Mouse (Mus musculus): ENCODE data around the gene Sgk1. TPM values are rescaled to one million over a fixed set of nuclear protein-coding genes. Genes with fewer than 3 reads are reported as not detected.

Sgk1 gene
- polyA plus RNA-seq, 1 experiment from 2014 or later, result 71.0 TPM

DNA sequence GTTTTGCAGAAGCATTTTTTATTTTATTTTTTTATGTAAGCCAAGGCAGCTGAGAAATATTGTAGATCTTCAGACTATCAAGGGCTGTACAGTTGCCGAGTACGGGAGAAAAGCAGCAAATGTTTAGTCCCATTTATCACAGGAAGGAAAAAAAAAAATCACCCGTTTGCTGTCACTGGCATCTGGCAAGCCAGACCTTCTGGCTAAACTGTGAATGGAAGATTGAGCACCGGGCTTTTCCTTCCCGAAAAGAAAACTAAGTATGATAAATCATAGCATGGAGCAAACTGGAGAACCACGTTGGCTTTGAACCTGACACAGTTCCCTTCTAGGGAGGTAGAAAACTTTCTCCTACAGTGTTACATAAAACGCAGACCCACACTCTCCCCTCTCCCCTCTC, 81.0 kb downstream of the Sgk1 start:
- no peaks in the 10 kb centered on the region for H3K27me3 ChIP-seq (ENCODE audit: control insufficient read depth, insufficient read depth, low read depth, low read length)
- no peak overlapping the region for H3K4me3 ChIP-seq (ENCODE audit: low read length)
- no peak overlapping the region for H3K4me2 ChIP-seq (ENCODE audit: low read depth, low read length)
- no peaks in the 10 kb centered on the region for H3K9me3 ChIP-seq (ENCODE audit: control insufficient read depth, low read length)
- no peak overlapping the region for H3K27ac ChIP-seq (ENCODE audit: low read length)
- H3K36me3 ChIP-seq (ENCODE audit: control insufficient read depth, insufficient read depth, low read length), result no peaks in the 10 kb centered on the region
- no peak for ATAC-seq (ENCODE audit: low read depth)
- no peak overlapping the region for H3K9ac ChIP-seq (ENCODE audit: low read length)
- H3K4me1 ChIP-seq (replicated peaks; ENCODE audit: control insufficient read depth, insufficient read depth, low read length), result no peaks in the 10 kb centered on the region
- WGBS, result 27% methylated on average over 7 of the region's 7 CpGs

GRCm38 (mm10) chr10:21973676-21974075, 91.7 kb downstream of the Sgk1 start:
- Histone ChIP-seq H3K4me1 (replicated peaks; ENCODE audit: control insufficient read depth, insufficient read depth, low read length) (no peaks in the 10 kb centered on the region), H3K9me3 (ENCODE audit: control insufficient read depth, low read length) (no peaks in the 10 kb centered on the region), H3K27me3 (ENCODE audit: control insufficient read depth, insufficient read depth, low read depth, low read length) (no peaks in the 10 kb centered on the region), H3K4me2 (ENCODE audit: low read depth, low read length) (no peak overlapping the region), H3K36me3 (ENCODE audit: control insufficient read depth, insufficient read depth, low read length) (no peaks in the 10 kb centered on the region), H3K4me3 (ENCODE audit: low read length) (no peak overlapping the region), H3K27ac (ENCODE audit: low read length) (no peak overlapping the region), H3K9ac (ENCODE audit: low read length) (no peak overlapping the region)
- no peak for ATAC-seq (ENCODE audit: low read depth)
- WGBS, result 77% methylated on average over 11 of the region's 11 CpGs

DNA sequence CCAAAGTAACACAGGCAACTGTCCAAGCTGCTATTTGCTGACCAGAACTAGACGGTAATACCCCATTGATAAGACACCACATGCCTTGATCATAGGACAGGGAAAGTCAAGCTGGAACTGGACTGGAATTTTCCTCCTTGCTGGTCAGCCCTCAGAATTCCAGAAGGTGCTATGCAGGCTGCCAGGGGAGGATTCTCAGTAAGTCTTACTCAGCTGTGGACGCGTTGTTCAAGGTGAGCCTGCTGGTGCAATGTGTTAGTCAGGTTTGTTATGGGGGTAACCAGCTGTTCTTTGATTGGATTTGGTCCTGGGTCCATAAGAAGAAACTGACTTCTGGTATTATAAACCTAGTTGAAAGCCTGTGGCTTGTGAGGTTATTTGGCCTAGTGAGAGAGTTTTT, 92.8 kb downstream of the Sgk1 start:
- Histone ChIP-seq H3K4me1 (replicated peaks; ENCODE audit: control insufficient read depth, insufficient read depth, low read length) (no peaks in the 10 kb centered on the region), H3K9me3 (ENCODE audit: control insufficient read depth, low read length) (no peaks in the 10 kb centered on the region), H3K4me3 (ENCODE audit: low read length) (no peak overlapping the region), H3K4me2 (ENCODE audit: low read depth, low read length) (no peak overlapping the region), H3K27me3 (ENCODE audit: control insufficient read depth, insufficient read depth, low read depth, low read length) (no peaks in the 10 kb centered on the region), H3K9ac (ENCODE audit: low read length) (no peak overlapping the region), H3K27ac (ENCODE audit: low read length) (no peak overlapping the region), H3K36me3 (ENCODE audit: control insufficient read depth, insufficient read depth, low read length) (no peaks in the 10 kb centered on the region)
- ATAC-seq (ENCODE audit: low read depth), result no peak
- WGBS, result 70% methylated on average over 3 of the region's 3 CpGs

DNA sequence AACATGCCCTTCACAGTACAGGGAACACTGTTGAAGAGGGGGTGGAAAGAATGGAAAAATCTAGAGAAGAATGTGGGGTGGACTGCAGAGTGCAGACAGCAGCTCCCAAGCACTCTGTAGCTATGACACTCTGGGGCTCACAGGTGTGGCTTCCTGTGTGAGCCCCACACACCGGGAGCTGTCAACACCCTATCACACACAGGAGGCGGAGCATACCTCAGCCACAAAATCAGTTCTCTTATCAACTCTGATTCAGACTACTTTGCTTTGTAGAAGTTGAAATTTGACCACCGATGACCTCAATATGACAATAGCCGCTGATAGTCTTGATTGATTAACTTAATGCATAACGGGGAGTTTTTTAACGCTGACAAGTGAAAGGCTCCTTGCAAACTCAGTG, 93.4 kb downstream of the Sgk1 start:
- H3K4me1 ChIP-seq (replicated peaks; ENCODE audit: control insufficient read depth, insufficient read depth, low read length), result no peaks in the 10 kb centered on the region
- 36% methylated on average over 6 of the region's 6 CpGs for WGBS
- H3K4me3 ChIP-seq (ENCODE audit: low read length), result no peak overlapping the region
- no peaks in the 10 kb centered on the region for H3K9me3 ChIP-seq (ENCODE audit: control insufficient read depth, low read length)
- H3K27ac ChIP-seq (ENCODE audit: low read length), result no peak overlapping the region
- no peak overlapping the region for H3K9ac ChIP-seq (ENCODE audit: low read length)
- H3K4me2 ChIP-seq (ENCODE audit: low read depth, low read length), result no peak overlapping the region
- no peaks in the 10 kb centered on the region for H3K27me3 ChIP-seq (ENCODE audit: control insufficient read depth, insufficient read depth, low read depth, low read length)
- H3K36me3 ChIP-seq (ENCODE audit: control insufficient read depth, insufficient read depth, low read length), result no peaks in the 10 kb centered on the region
- no peak for ATAC-seq (ENCODE audit: low read depth)

- ATAC-seq (ENCODE audit: low read depth), result no peak
- H3K9ac ChIP-seq (ENCODE audit: low read length), result no peak overlapping the region
- H3K4me1 ChIP-seq (replicated peaks; ENCODE audit: control insufficient read depth, insufficient read depth, low read length), result no peaks in the 10 kb centered on the region
- H3K4me3 ChIP-seq (ENCODE audit: low read length), result no peak overlapping the region
- WGBS, result 84% methylated on average over 5 of the region's 5 CpGs
- H3K4me2 ChIP-seq (ENCODE audit: low read depth, low read length), result no peak overlapping the region
- no peak overlapping the region for H3K27ac ChIP-seq (ENCODE audit: low read length)
- H3K9me3 ChIP-seq (ENCODE audit: control insufficient read depth, low read length), result no peaks in the 10 kb centered on the region
- H3K36me3 ChIP-seq (ENCODE audit: control insufficient read depth, insufficient read depth, low read length), result no peaks in the 10 kb centered on the region
- H3K27me3 ChIP-seq (ENCODE audit: control insufficient read depth, insufficient read depth, low read depth, low read length), result no peaks in the 10 kb centered on the region
Observed at GRCm38 (mm10) chr10:21976253-21976652, 94.3 kb downstream of the Sgk1 start.

DNA sequence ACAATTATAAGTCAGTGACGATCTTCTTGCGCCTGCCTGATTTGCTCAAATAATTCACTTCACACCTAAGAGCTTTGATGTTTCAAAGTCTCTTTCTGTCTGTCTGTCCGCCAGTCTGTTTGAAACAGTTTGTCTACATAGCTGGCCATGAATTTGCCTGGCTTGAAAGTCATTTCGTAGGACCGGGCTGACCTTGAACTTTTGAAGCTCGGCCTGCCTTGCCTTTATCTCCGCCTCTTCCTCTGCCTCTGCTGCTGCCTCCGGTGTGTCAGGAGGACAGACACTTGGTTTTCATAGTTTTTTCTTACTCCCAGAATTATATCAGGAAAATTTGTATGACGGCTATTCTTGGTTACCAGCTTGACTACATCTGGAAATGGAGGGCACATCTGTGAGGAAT, 96.4 kb downstream of the Sgk1 start:
- Histone ChIP-seq H3K9me3 (ENCODE audit: control insufficient read depth, low read length) (no peaks in the 10 kb centered on the region), H3K4me3 (ENCODE audit: low read length) (no peak overlapping the region), H3K27ac (ENCODE audit: low read length) (no peak overlapping the region), H3K36me3 (ENCODE audit: control insufficient read depth, insufficient read depth, low read length) (no peaks in the 10 kb centered on the region), H3K4me1 (replicated peaks; ENCODE audit: control insufficient read depth, insufficient read depth, low read length) (no peaks in the 10 kb centered on the region), H3K9ac (ENCODE audit: low read length) (no peak overlapping the region), H3K4me2 (ENCODE audit: low read depth, low read length) (no peak overlapping the region), H3K27me3 (ENCODE audit: control insufficient read depth, insufficient read depth, low read depth, low read length) (no peaks in the 10 kb centered on the region)
- ATAC-seq (ENCODE audit: low read depth), result no peak
- 67% methylated on average over 9 of the region's 9 CpGs for WGBS

- H3K4me2 ChIP-seq (ENCODE audit: low read depth, low read length), result no peak overlapping the region
- no peak overlapping the region for H3K4me3 ChIP-seq (ENCODE audit: low read length)
- 90% methylated on average over 5 of the region's 5 CpGs for WGBS
- ATAC-seq (ENCODE audit: low read depth), result no peak
- no peaks in the 10 kb centered on the region for H3K36me3 ChIP-seq (ENCODE audit: control insufficient read depth, insufficient read depth, low read length)
- no peaks in the 10 kb centered on the region for H3K9me3 ChIP-seq (ENCODE audit: control insufficient read depth, low read length)
- no peaks in the 10 kb centered on the region for H3K4me1 ChIP-seq (replicated peaks; ENCODE audit: control insufficient read depth, insufficient read depth, low read length)
- H3K9ac ChIP-seq (ENCODE audit: low read length), result no peak overlapping the region
- no peak overlapping the region for H3K27ac ChIP-seq (ENCODE audit: low read length)
- H3K27me3 ChIP-seq (ENCODE audit: control insufficient read depth, insufficient read depth, low read depth, low read length), result no peaks in the 10 kb centered on the region
Observed at GRCm38 (mm10) chr10:21979286-21979965, 97.4 kb downstream of the Sgk1 start.

GRCm38 (mm10) chr10:21980780-21981435, 98.9 kb downstream of the Sgk1 start:
- 72% methylated on average over 6 of the region's 6 CpGs for WGBS
- H3K9ac ChIP-seq (ENCODE audit: low read length), result no peak overlapping the region
- no peaks in the 10 kb centered on the region for H3K36me3 ChIP-seq (ENCODE audit: control insufficient read depth, insufficient read depth, low read length)
- no peaks in the 10 kb centered on the region for H3K4me1 ChIP-seq (replicated peaks; ENCODE audit: control insufficient read depth, insufficient read depth, low read length)
- no peak overlapping the region for H3K4me2 ChIP-seq (ENCODE audit: low read depth, low read length)
- no peak for ATAC-seq (ENCODE audit: low read depth)
- no peaks in the 10 kb centered on the region for H3K9me3 ChIP-seq (ENCODE audit: control insufficient read depth, low read length)
- H3K27ac ChIP-seq (ENCODE audit: low read length), result no peak overlapping the region
- H3K4me3 ChIP-seq (ENCODE audit: low read length), result no peak overlapping the region
- H3K27me3 ChIP-seq (ENCODE audit: control insufficient read depth, insufficient read depth, low read depth, low read length), result no peaks in the 10 kb centered on the region

DNA sequence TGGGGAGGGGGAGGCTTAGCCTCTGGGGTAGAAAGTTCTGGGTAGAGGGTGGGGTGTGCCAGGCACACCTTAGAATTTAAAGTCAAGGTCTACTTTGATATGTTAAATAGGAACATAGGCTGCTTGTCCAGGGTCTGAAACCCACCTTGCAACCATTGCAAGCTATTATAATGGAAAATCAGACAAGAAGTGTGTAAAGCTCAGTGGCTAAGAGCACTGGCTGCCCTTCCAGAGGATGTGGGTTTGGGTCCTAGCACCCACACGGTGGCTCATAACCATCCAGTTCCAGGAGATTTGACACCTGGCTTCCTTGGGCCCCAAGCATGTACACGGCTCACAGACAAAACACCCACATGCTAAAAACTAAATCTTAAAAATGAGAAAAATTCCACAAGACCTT, 100.3 kb downstream of the Sgk1 start:
- Histone ChIP-seq H3K9me3 (ENCODE audit: control insufficient read depth, low read length) (no peaks in the 10 kb centered on the region), H3K4me1 (replicated peaks; ENCODE audit: control insufficient read depth, insufficient read depth, low read length) (no peaks in the 10 kb centered on the region), H3K9ac (ENCODE audit: low read length) (no peak overlapping the region), H3K27ac (ENCODE audit: low read length) (no peak overlapping the region), H3K4me2 (ENCODE audit: low read depth, low read length) (no peak overlapping the region), H3K36me3 (ENCODE audit: control insufficient read depth, insufficient read depth, low read length) (no peaks in the 10 kb centered on the region), H3K27me3 (ENCODE audit: control insufficient read depth, insufficient read depth, low read depth, low read length) (no peaks in the 10 kb centered on the region), H3K4me3 (ENCODE audit: low read length) (no peak overlapping the region)
- no peak for ATAC-seq (ENCODE audit: low read depth)
- 70% methylated on average over 2 of the region's 2 CpGs for WGBS
